Mouse (Mus musculus) layer of hippocampus, adult 9-10 months (tissue): ENCODE results near the gene Dnaaf5.

ENCODE experiments used
- DNase-seq: peaks from one replicate; pipeline ENCODE4 v3.0.0; 2022; ENCODE audit warnings: low spot score

Dnaaf5 gene

GRCm38 (mm10) chr5:139149681-139150602 is at the start of gene Dnaaf5, which contains the start of gene Prkar1b:
Gene Dnaaf5 (plus strand): TSS chr5:139150223.
Gene Prkar1b (minus strand): TSS chr5:139150001.
- peak; percentile 90 for DNase-seq

GRCm38 (mm10) chr5:139101783-139102182 is 48.2 kb upstream of the Dnaaf5 start:
- no peak for DNase-seq

- DNase-seq, result no peak
These were observed 42.2 kb upstream of the Dnaaf5 start for GRCm38 (mm10) chr5:139107815-139108214.

GRCm38 (mm10) chr5:139110140-139110855 is 39.7 kb upstream of the Dnaaf5 start:
- no peak for DNase-seq

GRCm38 (mm10) chr5:139111991-139112390 is 38.0 kb upstream of the Dnaaf5 start:
- no peak for DNase-seq

GRCm38 (mm10) chr5:139112418-139112817 is 37.6 kb upstream of the Dnaaf5 start:
- DNase-seq, result no peak

- DNase-seq, result no peak
These were observed 35.1 kb upstream of the Dnaaf5 start for GRCm38 (mm10) chr5:139114876-139115275.

- no peak for DNase-seq
These were observed 34.5 kb upstream of the Dnaaf5 start for GRCm38 (mm10) chr5:139115507-139115906.

- no peak for DNase-seq
These were observed 31.7 kb upstream of the Dnaaf5 start for GRCm38 (mm10) chr5:139118139-139118960.

GRCm38 (mm10) chr5:139118961-139119276 is 31.1 kb upstream of the Dnaaf5 start:
- no peak for DNase-seq

- no peak for DNase-seq
These were observed 24.3 kb upstream of the Dnaaf5 start for GRCm38 (mm10) chr5:139125717-139126116.

GRCm38 (mm10) chr5:139128476-139129065 is 21.5 kb upstream of the Dnaaf5 start:
- no peak for DNase-seq

- no peak for DNase-seq
These were observed 20.9 kb upstream of the Dnaaf5 start for GRCm38 (mm10) chr5:139129078-139129477.

- no peak for DNase-seq
These were observed 20.4 kb upstream of the Dnaaf5 start for GRCm38 (mm10) chr5:139129572-139130151.

- no peak for DNase-seq
These were observed 19.7 kb upstream of the Dnaaf5 start for GRCm38 (mm10) chr5:139130351-139130750.

- DNase-seq, result no peak
These were observed 15.5 kb upstream of the Dnaaf5 start for GRCm38 (mm10) chr5:139134501-139134900.

GRCm38 (mm10) chr5:139136341-139136740 is 13.7 kb upstream of the Dnaaf5 start:
- no peak for DNase-seq

GRCm38 (mm10) chr5:139137176-139137575 is 12.8 kb upstream of the Dnaaf5 start:
- no peak for DNase-seq

GRCm38 (mm10) chr5:139138261-139138925 is 11.6 kb upstream of the Dnaaf5 start:
- DNase-seq, result peak; percentile 71

- DNase-seq, result no peak
These were observed 11.0 kb upstream of the Dnaaf5 start for GRCm38 (mm10) chr5:139138926-139139472.

GRCm38 (mm10) chr5:139140589-139140988 is 9.4 kb upstream of the Dnaaf5 start:
- no peak for DNase-seq
